10 mouse cellular contexts compared by ENCODE assay signal in the genomic region with DNA sequence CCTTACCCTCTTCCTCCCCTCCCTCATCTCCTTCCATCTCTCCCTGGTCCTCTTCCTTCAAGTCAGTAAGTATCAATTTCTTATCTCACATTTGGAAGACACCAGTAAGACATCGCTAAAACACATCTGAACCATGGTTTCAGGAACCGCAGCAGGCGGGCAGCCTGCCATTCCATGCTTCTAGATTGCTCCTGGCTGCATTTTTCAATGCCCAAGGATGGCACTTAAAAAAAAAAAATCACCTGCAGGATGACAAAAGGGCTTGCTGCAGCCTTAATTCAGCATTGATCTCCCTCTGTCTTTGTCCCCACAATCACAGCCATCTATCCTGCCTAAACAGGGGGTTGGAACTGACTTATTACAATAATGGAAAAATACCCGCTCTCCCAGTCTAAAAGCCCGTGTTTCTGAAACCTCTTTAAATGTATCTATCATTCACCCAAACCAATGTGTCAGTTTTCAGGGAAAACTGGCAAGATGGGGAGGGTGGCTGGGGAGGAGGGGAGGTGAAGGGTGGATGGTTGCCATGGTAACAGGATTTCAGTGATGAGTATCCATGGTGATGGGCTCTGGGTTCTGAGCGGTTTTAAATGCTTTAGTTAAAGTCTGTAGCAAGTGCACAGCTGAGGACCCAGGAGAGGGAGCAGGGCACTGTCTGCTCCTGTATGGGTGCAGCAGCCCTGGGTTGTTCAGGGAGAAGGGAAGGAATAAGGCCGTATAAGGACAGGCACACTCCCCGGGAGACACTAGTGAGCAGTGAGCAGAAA.
A peak's percentile ranks its signal among the peaks of the same experiment; 100 is the strongest.
DNase-seq lines count a peak whose midpoint lies in the region.
"Had no signal": no experiment of that assay in that cellular context is flagged by ENCODE, and none has a peak within 500 bp of the region (broad histone marks: within the 10 kb centered on the region; RNA-seq: fewer than 3 reads in every experiment).

No protein-coding gene starts in this region.

- H3K36me3 ChIP-seq in hindbrain, embryonic 10.5 days: no peaks in the 10 kb centered on the region
- H3K36me3 ChIP-seq: embryonic facial prominence, embryonic 15.5 days had no signal

- H3K27ac ChIP-seq in hindbrain, embryonic 10.5 days: peak overlapping the region; percentile 66
- H3K27ac ChIP-seq: embryonic facial prominence, embryonic 15.5 days had no signal

- WGBS in hindbrain, embryonic 10.5 days: 61% methylated on average over 8 of the region's 8 CpGs

- intact Hi-C loops in left cerebral cortex, postnatal 14 days (cut with DNase I): loop anchor here (5.0 kb wide), 1 partner anchor 108 kb away; no protein-coding TSS in a partner anchor

- no peaks in the 10 kb centered on the region for H3K9me3 ChIP-seq in hindbrain, embryonic 10.5 days
- H3K9me3 ChIP-seq: embryonic facial prominence, embryonic 15.5 days had no signal

- peak; percentile 45 to 47 for DNase-seq in cerebellum, postnatal 25 days
- DNase-seq in cerebellum, postnatal 36 days: no peak
- peak; percentile 43 for DNase-seq in hindbrain, embryonic 10.5 days (ENCODE audit: low spot score)
- peak; percentile 68 to 85 for DNase-seq in left cerebral cortex, postnatal 14 days (ENCODE audit: low spot score in 2 of 2)
- peak; percentile 62 for DNase-seq in retina, postnatal 1 day
- DNase-seq in spleen, adult 12 weeks (ENCODE audit: low spot score): no peak
- no peak for DNase-seq in kidney, postnatal 25 days
- no peak for DNase-seq in thymus, postnatal 0 days (ENCODE audit: low spot score)
- DNase-seq: thymus, postnatal 25 days had no signal

- no peak overlapping the region for H3K4me3 ChIP-seq in hindbrain, embryonic 10.5 days
- H3K4me3 ChIP-seq: embryonic facial prominence, embryonic 15.5 days had no signal

- H3K4me1 ChIP-seq in hindbrain, embryonic 10.5 days (replicated peaks): peaks cover 30% of the 10 kb centered on the region

- no peaks in the 10 kb centered on the region for H3K27me3 ChIP-seq in hindbrain, embryonic 10.5 days (ENCODE audit: insufficient read depth, poor library complexity, severe bottlenecking)
- H3K27me3 ChIP-seq: embryonic facial prominence, embryonic 15.5 days had no signal

Comparison
In these comparisons a context has a peak if more than half of its experiments do, and no peak if none do; other contexts are left out.
1. DNase-seq: peak in cerebellum, postnatal 25 days (2 of 2), hindbrain, embryonic 10.5 days (single experiment), left cerebral cortex, postnatal 14 days (2 of 2) and retina, postnatal 1 day (single experiment); none in cerebellum, postnatal 36 days (0 of 2), spleen, adult 12 weeks (single experiment), kidney, postnatal 25 days (0 of 2) and thymus, postnatal 0 days (single experiment).